Mouse (Mus musculus) erythroblast, embryonic 14.5 days (primary cell): ENCODE results near the gene Plxna4.

Experiments
- GATA1 ChIP-seq: IDR thresholded peaks from 2 replicates; pipeline ENCODE4 v1.6.1; 2012; ENCODE audit warnings: low read length, inconsistent platforms, mixed read lengths
- TAL1 ChIP-seq: IDR thresholded peaks from 3 replicates; pipeline ENCODE4 v1.6.1; 2012; ENCODE audit warnings: low read length, inconsistent platforms, mixed read lengths

DNA sequence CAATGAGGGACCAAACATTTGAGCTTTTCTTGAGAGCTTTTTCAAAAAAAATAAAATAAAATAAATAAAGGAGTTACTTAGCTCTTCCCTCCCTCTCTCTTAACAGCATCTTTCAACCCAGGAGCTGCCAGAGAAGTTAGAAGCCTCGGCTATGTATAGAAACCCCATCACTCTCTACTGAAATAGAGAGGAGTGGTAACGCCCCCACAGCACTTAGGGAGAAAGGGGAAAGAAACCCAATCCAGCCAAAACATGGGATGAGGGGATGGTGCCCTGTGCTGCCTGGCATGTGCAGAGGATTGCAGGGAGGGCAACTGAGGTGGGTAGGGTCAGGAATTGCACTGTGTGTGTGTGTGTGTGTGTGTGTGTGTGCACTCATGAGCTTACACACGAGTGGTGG is 228.3 kb downstream of the Plxna4 start:
- TF ChIP-seq GATA1 (no peak), TAL1 (no peak)
